Mouse (Mus musculus): ENCODE data around the gene Hmox1. TPM values are rescaled to one million over a fixed set of nuclear protein-coding genes. Genes with fewer than 3 reads are reported as not detected.

The Hmox1 gene
- 3.9 and 4.1 TPM in 2 replicates for polyA plus RNA-seq (2014; fragmentation: Nextera tagmentation; extraction: Ambion mirVana)

- Histone ChIP-seq H3K9ac (ENCODE audit: low read length) (peak within 1 kb of the TSS; percentile 65), H3K9me3 (replicated peaks; ENCODE audit: control insufficient read depth, low read length) (no peaks in the 10 kb centered on the region), H3K4me2 (ENCODE audit: low read length) (peak within 1 kb of the TSS; percentile 88), H3K4me3 (ENCODE audit: low read depth, low read length) (peak within 1 kb of the TSS; percentile 44), H3K36me3 (ENCODE audit: control insufficient read depth, insufficient read depth, low read length) (no peaks in the 10 kb centered on the region), H3K4me1 (ENCODE audit: control insufficient read depth, insufficient read depth, low read length) (0 out of 2 replicates have a peak, but pooled peaks cover 2% of the 10 kb centered on the region), H3K27me3 (replicated peaks; ENCODE audit: control insufficient read depth, insufficient read depth, low read length) (no peaks in the 10 kb centered on the region), H3K27ac (ENCODE audit: low read depth, low read length) (no peak within 1 kb of the TSS)
- WGBS = under 1% methylated on average over 36 of the region's 36 CpGs
- peak; percentile 92 for DNase-seq (ENCODE audit: low spot score)
- peak; percentile 94 for ATAC-seq
These were observed at the start of gene Hmox1 for GRCm38 (mm10) chr8:75093399-75094156. Gene Hmox1, plus strand, starts transcription at chr8:75093621.

- no peaks in the 10 kb centered on the region for H3K36me3 ChIP-seq (ENCODE audit: control insufficient read depth, insufficient read depth, low read length)
- DNase-seq (ENCODE audit: low spot score) = no peak
- H3K27ac ChIP-seq (ENCODE audit: low read depth, low read length) = no peak overlapping the region
- H3K27me3 ChIP-seq (replicated peaks; ENCODE audit: control insufficient read depth, insufficient read depth, low read length) = no peaks in the 10 kb centered on the region
- no peak overlapping the region for H3K4me3 ChIP-seq (ENCODE audit: low read depth, low read length)
- WGBS = 81% methylated on average over 1 of the region's 1 CpGs
- ATAC-seq = no peak
- H3K4me2 ChIP-seq (ENCODE audit: low read length) = no peak overlapping the region
- H3K9me3 ChIP-seq (replicated peaks; ENCODE audit: control insufficient read depth, low read length) = no peaks in the 10 kb centered on the region
- no peaks in the 10 kb centered on the region for H3K4me1 ChIP-seq (ENCODE audit: control insufficient read depth, insufficient read depth, low read length)
- H3K9ac ChIP-seq (ENCODE audit: low read length) = no peak overlapping the region
These were observed 47.1 kb upstream of the Hmox1 start for GRCm38 (mm10) chr8:75046303-75046702.

GRCm38 (mm10) chr8:75047784-75048183 lies 45.6 kb upstream of the Hmox1 start:
- Histone ChIP-seq H3K9ac (ENCODE audit: low read length) (no peak overlapping the region), H3K4me1 (ENCODE audit: control insufficient read depth, insufficient read depth, low read length) (no peaks in the 10 kb centered on the region), H3K4me2 (ENCODE audit: low read length) (no peak overlapping the region), H3K27me3 (replicated peaks; ENCODE audit: control insufficient read depth, insufficient read depth, low read length) (no peaks in the 10 kb centered on the region), H3K27ac (ENCODE audit: low read depth, low read length) (no peak overlapping the region), H3K36me3 (ENCODE audit: control insufficient read depth, insufficient read depth, low read length) (no peaks in the 10 kb centered on the region), H3K4me3 (ENCODE audit: low read depth, low read length) (no peak overlapping the region), H3K9me3 (replicated peaks; ENCODE audit: control insufficient read depth, low read length) (no peaks in the 10 kb centered on the region)
- no peak for ATAC-seq
- no peak for DNase-seq (ENCODE audit: low spot score)
- WGBS = 91% methylated on average over 3 of the region's 3 CpGs

- no peak overlapping the region for H3K4me3 ChIP-seq (ENCODE audit: low read depth, low read length)
- H3K4me1 ChIP-seq (ENCODE audit: control insufficient read depth, insufficient read depth, low read length) = no peaks in the 10 kb centered on the region
- H3K27me3 ChIP-seq (replicated peaks; ENCODE audit: control insufficient read depth, insufficient read depth, low read length) = no peaks in the 10 kb centered on the region
- no peak overlapping the region for H3K4me2 ChIP-seq (ENCODE audit: low read length)
- no peak overlapping the region for H3K27ac ChIP-seq (ENCODE audit: low read depth, low read length)
- ATAC-seq (no peak), DNase-seq (ENCODE audit: low spot score) (no peak)
- no peaks in the 10 kb centered on the region for H3K36me3 ChIP-seq (ENCODE audit: control insufficient read depth, insufficient read depth, low read length)
- H3K9me3 ChIP-seq (replicated peaks; ENCODE audit: control insufficient read depth, low read length) = no peaks in the 10 kb centered on the region
- H3K9ac ChIP-seq (ENCODE audit: low read length) = no peak overlapping the region
- 94% methylated on average over 4 of the region's 4 CpGs for WGBS
These were observed 40.1 kb upstream of the Hmox1 start for GRCm38 (mm10) chr8:75053342-75053741.

GRCm38 (mm10) chr8:75055673-75056072 lies 37.7 kb upstream of the Hmox1 start:
- no peak overlapping the region for H3K4me2 ChIP-seq (ENCODE audit: low read length)
- ATAC-seq = no peak
- WGBS = 87% methylated on average over 2 of the region's 2 CpGs

GRCm38 (mm10) chr8:75060022-75060421 lies 33.4 kb upstream of the Hmox1 start:
- Histone ChIP-seq H3K27me3 (replicated peaks; ENCODE audit: control insufficient read depth, insufficient read depth, low read length) (no peaks in the 10 kb centered on the region), H3K36me3 (ENCODE audit: control insufficient read depth, insufficient read depth, low read length) (0 out of 2 replicates have a peak, but pooled peaks cover 6% of the 10 kb centered on the region), H3K27ac (ENCODE audit: low read depth, low read length) (no peak overlapping the region), H3K9me3 (replicated peaks; ENCODE audit: control insufficient read depth, low read length) (no peaks in the 10 kb centered on the region), H3K9ac (ENCODE audit: low read length) (no peak overlapping the region), H3K4me2 (ENCODE audit: low read length) (no peak overlapping the region), H3K4me3 (ENCODE audit: low read depth, low read length) (no peak overlapping the region), H3K4me1 (ENCODE audit: control insufficient read depth, insufficient read depth, low read length) (no peaks in the 10 kb centered on the region)
- WGBS = 78% methylated on average over 6 of the region's 6 CpGs
- ATAC-seq (no peak), DNase-seq (ENCODE audit: low spot score) (no peak)

More at GRCm38 (mm10) chr8:75055673-75056072, 37.7 kb upstream of the Hmox1 start:
- no peaks in the 10 kb centered on the region for H3K4me1 ChIP-seq (ENCODE audit: control insufficient read depth, insufficient read depth, low read length)
- no peaks in the 10 kb centered on the region for H3K9me3 ChIP-seq (replicated peaks; ENCODE audit: control insufficient read depth, low read length)
- H3K36me3 ChIP-seq (ENCODE audit: control insufficient read depth, insufficient read depth, low read length) = no peaks in the 10 kb centered on the region
- no peak overlapping the region for H3K4me3 ChIP-seq (ENCODE audit: low read depth, low read length)
- H3K9ac ChIP-seq (ENCODE audit: low read length) = no peak overlapping the region
- no peaks in the 10 kb centered on the region for H3K27me3 ChIP-seq (replicated peaks; ENCODE audit: control insufficient read depth, insufficient read depth, low read length)
- no peak for DNase-seq (ENCODE audit: low spot score)
- no peak overlapping the region for H3K27ac ChIP-seq (ENCODE audit: low read depth, low read length)

- no peaks in the 10 kb centered on the region for H3K9me3 ChIP-seq (replicated peaks; ENCODE audit: control insufficient read depth, low read length)
- ATAC-seq (no peak), DNase-seq (ENCODE audit: low spot score) (no peak)
- H3K27ac ChIP-seq (ENCODE audit: low read depth, low read length) = no peak overlapping the region
- H3K4me2 ChIP-seq (ENCODE audit: low read length) = no peak overlapping the region
- no peaks in the 10 kb centered on the region for H3K27me3 ChIP-seq (replicated peaks; ENCODE audit: control insufficient read depth, insufficient read depth, low read length)
- no peak overlapping the region for H3K4me3 ChIP-seq (ENCODE audit: low read depth, low read length)
- H3K9ac ChIP-seq (ENCODE audit: low read length) = no peak overlapping the region
- 0 out of 2 replicates have a peak, but pooled peaks cover 6% of the 10 kb centered on the region for H3K36me3 ChIP-seq (ENCODE audit: control insufficient read depth, insufficient read depth, low read length)
- no peaks in the 10 kb centered on the region for H3K4me1 ChIP-seq (ENCODE audit: control insufficient read depth, insufficient read depth, low read length)
- WGBS = 82% methylated on average over 2 of the region's 2 CpGs
These were observed 32.6 kb upstream of the Hmox1 start for GRCm38 (mm10) chr8:75060815-75061214.

- 0 out of 2 replicates have a peak, but pooled peaks cover 6% of the 10 kb centered on the region for H3K36me3 ChIP-seq (ENCODE audit: control insufficient read depth, insufficient read depth, low read length)
- DNase-seq (ENCODE audit: low spot score) (no peak), ATAC-seq (no peak)
- no peak overlapping the region for H3K4me3 ChIP-seq (ENCODE audit: low read depth, low read length)
- no peak overlapping the region for H3K27ac ChIP-seq (ENCODE audit: low read depth, low read length)
- no peak overlapping the region for H3K9ac ChIP-seq (ENCODE audit: low read length)
- H3K4me1 ChIP-seq (ENCODE audit: control insufficient read depth, insufficient read depth, low read length) = no peaks in the 10 kb centered on the region
- 91% methylated on average over 3 of the region's 3 CpGs for WGBS
- no peak overlapping the region for H3K4me2 ChIP-seq (ENCODE audit: low read length)
- no peaks in the 10 kb centered on the region for H3K9me3 ChIP-seq (replicated peaks; ENCODE audit: control insufficient read depth, low read length)
- H3K27me3 ChIP-seq (replicated peaks; ENCODE audit: control insufficient read depth, insufficient read depth, low read length) = no peaks in the 10 kb centered on the region
These were observed 30.1 kb upstream of the Hmox1 start for GRCm38 (mm10) chr8:75063290-75063689.

GRCm38 (mm10) chr8:75064790-75065189 lies 28.6 kb upstream of the Hmox1 start:
- 84% methylated on average over 3 of the region's 3 CpGs for WGBS
- DNase-seq (ENCODE audit: low spot score) = no peak
- Histone ChIP-seq H3K27me3 (replicated peaks; ENCODE audit: control insufficient read depth, insufficient read depth, low read length) (no peaks in the 10 kb centered on the region), H3K27ac (ENCODE audit: low read depth, low read length) (no peak overlapping the region), H3K4me1 (ENCODE audit: control insufficient read depth, insufficient read depth, low read length) (no peaks in the 10 kb centered on the region), H3K4me3 (ENCODE audit: low read depth, low read length) (no peak overlapping the region), H3K9ac (ENCODE audit: low read length) (no peak overlapping the region), H3K9me3 (replicated peaks; ENCODE audit: control insufficient read depth, low read length) (no peaks in the 10 kb centered on the region), H3K36me3 (ENCODE audit: control insufficient read depth, insufficient read depth, low read length) (0 out of 2 replicates have a peak, but pooled peaks cover 6% of the 10 kb centered on the region), H3K4me2 (ENCODE audit: low read length) (no peak overlapping the region)
- ATAC-seq = no peak
